Mouse (Mus musculus): ENCODE results near the gene Cd84. TPM values are rescaled to one million over a fixed set of nuclear protein-coding genes. Genes with fewer than 3 reads are reported as not detected.
"Not testable (repeated sequence)": the region's sequence is repeated elsewhere in the genome, so short reads cannot be mapped to it uniquely, and the experiment has no call there.

The Cd84 gene
- polyA plus RNA-seq, 1 experiment from 2014 or later: 1,435 TPM

- peaks cover 89% of the 10 kb centered on the region for H3K79me2 ChIP-seq (ENCODE audit: inconsistent target)
- H3K36me3 ChIP-seq (ENCODE audit: inconsistent target): peaks cover 10% of the 10 kb centered on the region; the same call in 1 of the 2 replicates
- H3K27ac ChIP-seq: peak overlapping the region; percentile 97
- no peak overlapping the region for H3K4me3 ChIP-seq (ENCODE audit: inconsistent target)
These were observed 8.7 kb downstream of the Cd84 start for GRCm38 (mm10) chr1:171848201-171848600.

GRCm38 (mm10) chr1:171848757-171849156 is 9.3 kb downstream of the Cd84 start:
- Histone ChIP-seq H3K36me3 (ENCODE audit: inconsistent target) (peaks cover 10% of the 10 kb centered on the region; the same call in 1 of the 2 replicates), H3K79me2 (ENCODE audit: inconsistent target) (peaks cover 89% of the 10 kb centered on the region), H3K27ac (peak overlapping the region; percentile 97), H3K4me3 (ENCODE audit: inconsistent target) (no peak overlapping the region)
- WGBS (ENCODE audit: missing documents): 93% methylated on average over 4 of the region's 4 CpGs

GRCm38 (mm10) chr1:171849454-171849853 is 10.0 kb downstream of the Cd84 start:
- Histone ChIP-seq H3K4me3 (ENCODE audit: inconsistent target) (no peak overlapping the region), H3K36me3 (ENCODE audit: inconsistent target) (peaks cover 13% of the 10 kb centered on the region; the same call in 1 of the 2 replicates), H3K27ac (peak overlapping the region; percentile 97), H3K79me2 (ENCODE audit: inconsistent target) (peaks cover 94% of the 10 kb centered on the region)
- WGBS (ENCODE audit: missing documents): 0% methylated on average over 5 of the region's 5 CpGs

- Histone ChIP-seq H3K27ac (no peak overlapping the region), H3K36me3 (ENCODE audit: inconsistent target) (peaks cover 58% of the 10 kb centered on the region), H3K79me2 (ENCODE audit: inconsistent target) (peaks cover 69% of the 10 kb centered on the region), H3K4me3 (ENCODE audit: inconsistent target) (no peak overlapping the region)
- WGBS (ENCODE audit: missing documents): 98% methylated on average over 4 of the region's 4 CpGs
These were observed 26.0 kb downstream of the Cd84 start for GRCm38 (mm10) chr1:171865467-171865866.

- Histone ChIP-seq H3K36me3 (ENCODE audit: inconsistent target) (peaks cover 90% of the 10 kb centered on the region), H3K79me2 (ENCODE audit: inconsistent target) (no peaks in the 10 kb centered on the region), H3K4me3 (ENCODE audit: inconsistent target) (no peak overlapping the region), H3K27ac (no peak overlapping the region)
- 82% methylated on average over 1 of the region's 1 CpGs for WGBS (ENCODE audit: missing documents)
These were observed 47.5 kb downstream of the Cd84 start for GRCm38 (mm10) chr1:171886989-171887388.

- H3K36me3 ChIP-seq (ENCODE audit: inconsistent target): peaks cover 68% of the 10 kb centered on the region
- 93% methylated on average over 3 of the region's 5 CpGs for WGBS (ENCODE audit: missing documents)
These were observed 55.9 kb downstream of the Cd84 start, which contains the start of gene Gm10521 for GRCm38 (mm10) chr1:171895364-171895763. Gm10521 (plus strand) TSS chr1:171895664.

GRCm38 (mm10) chr1:171904011-171904410 is 64.5 kb downstream of the Cd84 start:
- no peaks in the 10 kb centered on the region for H3K79me2 ChIP-seq (ENCODE audit: inconsistent target)
- WGBS (ENCODE audit: missing documents): 94% methylated on average over 1 of the region's 1 CpGs

More at GRCm38 (mm10) chr1:171895364-171895763, 55.9 kb downstream of the Cd84 start, which contains the start of gene Gm10521:
- not testable (repeated sequence) for H3K4me3 ChIP-seq (ENCODE audit: inconsistent target); H3K27ac ChIP-seq; H3K79me2 ChIP-seq (ENCODE audit: inconsistent target)

GRCm38 (mm10) chr1:171915638-171916458 is 76.4 kb downstream of the Cd84 start:
- Histone ChIP-seq H3K27ac (no peak overlapping the region), H3K79me2 (ENCODE audit: inconsistent target) (no peaks in the 10 kb centered on the region), H3K4me3 (ENCODE audit: inconsistent target) (no peak overlapping the region), H3K36me3 (ENCODE audit: inconsistent target) (no peaks in the 10 kb centered on the region)
- 84% methylated on average over 13 of the region's 13 CpGs for WGBS (ENCODE audit: missing documents)

More at GRCm38 (mm10) chr1:171904011-171904410, 64.5 kb downstream of the Cd84 start:
- H3K27ac ChIP-seq: no peak overlapping the region
- H3K4me3 ChIP-seq (ENCODE audit: inconsistent target): no peak overlapping the region
- H3K36me3 ChIP-seq (ENCODE audit: inconsistent target): peaks cover 42% of the 10 kb centered on the region

GRCm38 (mm10) chr1:171917305-171918039 is 78.0 kb downstream of the Cd84 start, which contains the start of gene Slamf6:
Slamf6 (plus strand) TSS chr1:171917515.
- Histone ChIP-seq H3K79me2 (ENCODE audit: inconsistent target) (no peaks in the 10 kb centered on the region), H3K4me3 (ENCODE audit: inconsistent target) (peak within 1 kb of the TSS; percentile 4; the same call in 1 of the 2 replicates), H3K36me3 (ENCODE audit: inconsistent target) (no peaks in the 10 kb centered on the region), H3K27ac (no peak within 1 kb of the TSS)
- 11% methylated on average over 14 of the region's 14 CpGs for WGBS (ENCODE audit: missing documents)

GRCm38 (mm10) chr1:171918136-171918920 is 78.8 kb downstream of the Cd84 start:
- 69% methylated on average over 12 of the region's 12 CpGs for WGBS (ENCODE audit: missing documents)
- no peaks in the 10 kb centered on the region for H3K36me3 ChIP-seq (ENCODE audit: inconsistent target)
- no peak overlapping the region for H3K27ac ChIP-seq
- H3K4me3 ChIP-seq (ENCODE audit: inconsistent target): no peak overlapping the region
- H3K79me2 ChIP-seq (ENCODE audit: inconsistent target): no peaks in the 10 kb centered on the region

GRCm38 (mm10) chr1:171919193-171919592 is 79.7 kb downstream of the Cd84 start:
- WGBS (ENCODE audit: missing documents): 88% methylated on average over 5 of the region's 5 CpGs
- Histone ChIP-seq H3K27ac (no peak overlapping the region), H3K79me2 (ENCODE audit: inconsistent target) (no peaks in the 10 kb centered on the region), H3K4me3 (ENCODE audit: inconsistent target) (no peak overlapping the region), H3K36me3 (ENCODE audit: inconsistent target) (no peaks in the 10 kb centered on the region)

- Histone ChIP-seq H3K36me3 (ENCODE audit: inconsistent target) (no peaks in the 10 kb centered on the region), H3K4me3 (ENCODE audit: inconsistent target) (no peak overlapping the region)
These were observed 80.5 kb downstream of the Cd84 start for GRCm38 (mm10) chr1:171919901-171920510.

GRCm38 (mm10) chr1:171920989-171921621 is 81.6 kb downstream of the Cd84 start:
- H3K27ac ChIP-seq: no peak overlapping the region
- H3K4me3 ChIP-seq (ENCODE audit: inconsistent target): no peak overlapping the region
- H3K36me3 ChIP-seq (ENCODE audit: inconsistent target): no peaks in the 10 kb centered on the region
- WGBS (ENCODE audit: missing documents): 18% methylated on average over 9 of the region's 9 CpGs
- no peaks in the 10 kb centered on the region for H3K79me2 ChIP-seq (ENCODE audit: inconsistent target)

More at GRCm38 (mm10) chr1:171919901-171920510, 80.5 kb downstream of the Cd84 start:
- WGBS (ENCODE audit: missing documents): 91% methylated on average over 5 of the region's 6 CpGs
- Histone ChIP-seq H3K27ac (no peak overlapping the region), H3K79me2 (ENCODE audit: inconsistent target) (no peaks in the 10 kb centered on the region)

Data from macrophage (primary cell).